Mouse (Mus musculus): ENCODE data around the gene Dync1h1. TPM values are rescaled to one million over a fixed set of nuclear protein-coding genes. Genes with fewer than 3 reads are reported as not detected.

The Dync1h1 gene
- polyA plus RNA-seq (2014; fragmentation: Illumina TruSeq; extraction: RNeasy Lipid Tissue Mini Kit (QIAGEN cat#74804); ENCODE audit: insufficient read depth, low read depth, low replicate concordance), result 48.0 TPM

GRCm38 (mm10) chr12:110601241-110602218, at the start of gene Dync1h1:
TSS of gene Dync1h1 (plus strand) at chr12:110601452.

DNA sequence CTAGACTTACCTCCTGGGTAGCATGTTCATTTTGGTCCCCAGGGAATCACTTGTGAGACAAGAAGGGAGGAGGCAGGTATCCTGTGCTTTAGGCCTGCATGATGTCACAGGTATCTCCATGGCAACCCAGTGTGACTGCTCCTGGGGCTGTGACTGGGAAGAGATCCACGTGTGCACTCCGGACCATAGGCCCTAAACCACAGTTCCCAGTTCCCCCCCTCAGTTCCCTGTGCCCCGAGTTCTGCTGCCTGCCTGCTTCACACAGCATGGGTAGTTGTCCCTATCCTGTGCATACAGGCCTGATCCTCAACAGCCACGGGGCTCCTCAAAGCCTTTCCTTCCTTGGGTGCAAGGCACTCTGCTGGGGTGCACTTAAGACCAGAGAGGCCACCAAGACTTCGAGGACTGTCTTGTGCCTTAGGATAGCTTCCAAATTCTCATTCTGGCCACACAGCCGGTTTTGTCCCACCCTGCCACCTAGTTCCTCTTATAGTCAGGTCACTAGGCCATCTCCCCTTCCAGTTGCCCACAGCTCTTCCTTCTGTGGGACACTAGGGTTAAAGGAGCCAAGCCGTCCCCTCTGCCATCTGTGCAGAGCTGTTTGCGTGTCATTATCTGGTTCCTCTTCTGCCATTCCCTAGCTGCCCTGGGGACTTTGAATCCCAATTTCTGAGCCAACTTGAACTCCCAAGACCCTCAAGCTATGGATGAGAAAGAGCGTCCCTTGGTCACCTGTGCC, 81.5 kb downstream of the Dync1h1 start, which contains the start of gene 1700001K19Rik:
Gene 1700001K19Rik (minus strand): TSS at position 59 of the 739 bp plus-strand sequence.

GRCm38 (mm10) chr12:110702556-110702955, 101.3 kb downstream of the Dync1h1 start, which contains the start of gene Hsp90aa1:
TSS of gene Hsp90aa1 (minus strand) at chr12:110702728.

Other genes with a start within 250 kb of the Dync1h1 start
- gene Ppp2r5c, start 154.3 kb upstream of the Dync1h1 start, polyA plus RNA-seq (2014; fragmentation: Illumina TruSeq; extraction: RNeasy Lipid Tissue Mini Kit (QIAGEN cat#74804); ENCODE audit: insufficient read depth, low read depth, low replicate concordance), result 45.6 TPM
- not detected for gene 1700001K19Rik, start 81.2 kb downstream of the Dync1h1 start, polyA plus RNA-seq (2014; fragmentation: Illumina TruSeq; extraction: RNeasy Lipid Tissue Mini Kit (QIAGEN cat#74804); ENCODE audit: insufficient read depth, low read depth, low replicate concordance)
- gene Hsp90aa1, start 101.3 kb downstream of the Dync1h1 start, polyA plus RNA-seq (2014; fragmentation: Illumina TruSeq; extraction: RNeasy Lipid Tissue Mini Kit (QIAGEN cat#74804); ENCODE audit: insufficient read depth, low read depth, low replicate concordance), result 245 TPM
- gene Wdr20, start 136.5 kb downstream of the Dync1h1 start, polyA plus RNA-seq (2014; fragmentation: Illumina TruSeq; extraction: RNeasy Lipid Tissue Mini Kit (QIAGEN cat#74804); ENCODE audit: insufficient read depth, low read depth, low replicate concordance), result 13.1 TPM
- gene Mok, start 239.5 kb downstream of the Dync1h1 start, polyA plus RNA-seq (2014; fragmentation: Illumina TruSeq; extraction: RNeasy Lipid Tissue Mini Kit (QIAGEN cat#74804); ENCODE audit: insufficient read depth, low read depth, low replicate concordance), result 4.7 TPM
- 4.3 TPM for gene Zfp839, start 248.8 kb downstream of the Dync1h1 start, polyA plus RNA-seq (2014; fragmentation: Illumina TruSeq; extraction: RNeasy Lipid Tissue Mini Kit (QIAGEN cat#74804); ENCODE audit: insufficient read depth, low read depth, low replicate concordance)